In genomic region chr3:95046462-95047057, GRCm38 (mm10) we compare ENCODE assay signal across 20 mouse cellular contexts. TPM values are rescaled to one million over a fixed set of nuclear protein-coding genes. Genes with fewer than 3 reads are reported as not detected.
DNase-seq lines count a peak whose midpoint lies in the region; ATAC-seq and TF ChIP-seq lines count a peak whose summit lies in the region.
"Had no signal": no experiment of that assay in that cellular context is flagged by ENCODE, and none has a peak within 500 bp of the region (broad histone marks: within the 10 kb centered on the region; RNA-seq: fewer than 3 reads in every experiment).

No protein-coding gene starts in this region.

- DNase-seq in MEL (ENCODE audit: low read depth, low spot score) = peak; percentile 86
- peak; percentile 83 for DNase-seq in MEL-GATA-1-ER (ENCODE audit: extremely low read depth, low read depth)
- DNase-seq in liver, embryonic 11.5 days (ENCODE audit: low spot score) = no peak
- no peak for DNase-seq in right cerebral cortex, adult 18-20 months
- DNase-seq in hindbrain, embryonic 14.5 days (ENCODE audit: low spot score) = no peak
- no peak for DNase-seq in cerebellum, adult 9-10 months
- DNase-seq: cerebellum, adult 2 months; gastrocnemius, postnatal 14 days; heart, adult 2 months; heart, postnatal 36 days; lung, adult 2 months; lung, postnatal 36 days; spleen, adult 18-20 months; thymus, adult 2 months had no signal

- no peaks in the 10 kb centered on the region for H3K27me3 ChIP-seq in MEL (ENCODE audit: control insufficient read depth in 1 of 2, insufficient read depth in 2 of 2, low read length in 2 of 2)
- no peaks in the 10 kb centered on the region for H3K27me3 ChIP-seq in liver, embryonic 11.5 days (replicated peaks; ENCODE audit: control insufficient read depth, insufficient read depth, low read length)
- H3K27me3 ChIP-seq in hindbrain, embryonic 14.5 days (ENCODE audit: control insufficient read depth, insufficient read depth, low read length) = no peaks in the 10 kb centered on the region

- 34% methylated on average over 11 of the region's 11 CpGs for WGBS in liver, embryonic 11.5 days
- WGBS in hindbrain, embryonic 14.5 days = 92% methylated on average over 11 of the region's 11 CpGs

- no peak for TF ChIP-seq RAD21 in MEL (IDR thresholded peaks at IDR 0.05; ENCODE audit: low read depth, low read length)

- TF ChIP-seq CTCF in MEL (IDR thresholded peaks at IDR 0.05 in 2 of 3, conservative IDR thresholded peaks at IDR 0.05 in 1 of 3; ENCODE audit: control insufficient read depth in 1 of 3, insufficient read depth in 1 of 3, low read depth in 2 of 3, low read length in 3 of 3, poor library complexity in 1 of 3, severe bottlenecking in 1 of 3) = no peak

- TF ChIP-seq POLR2A in MEL (IDR thresholded peaks at IDR 0.05; ENCODE audit: control insufficient read depth in 1 of 2, insufficient read depth in 1 of 2, low read depth in 1 of 2, low read length in 2 of 2, poor library complexity in 1 of 2) = no peak

- peak overlapping the region; percentile 38 for H3K9ac ChIP-seq in MEL (ENCODE audit: control insufficient read depth, low read depth, low read length, poor library complexity, severe bottlenecking)
- peak overlapping the region; percentile 25; the same call in 1 of the 2 replicates for H3K9ac ChIP-seq in liver, embryonic 11.5 days (ENCODE audit: low read depth, low read length)
- H3K9ac ChIP-seq in hindbrain, embryonic 14.5 days = no peak overlapping the region

- peak overlapping the region; percentile 81 for H3K27ac ChIP-seq in MEL (ENCODE audit: control insufficient read depth, low read depth, low read length)
- H3K27ac ChIP-seq in liver, embryonic 11.5 days (ENCODE audit: low read depth, low read length) = peak overlapping the region; percentile 81
- H3K27ac ChIP-seq in hindbrain, embryonic 14.5 days = no peak overlapping the region
- H3K27ac ChIP-seq: embryonic facial prominence, embryonic 10.5 days; heart, adult 2 months had no signal

- no peak for TF ChIP-seq EP300 in MEL (IDR thresholded peaks at IDR 0.05; ENCODE audit: low read depth in 1 of 2, low read length in 2 of 2)

- peak overlapping the region; percentile 57 for H3K4me2 ChIP-seq in liver, embryonic 11.5 days
- H3K4me2 ChIP-seq in hindbrain, embryonic 14.5 days (replicated peaks) = no peak overlapping the region

- H3K4me1 ChIP-seq in MEL (ENCODE audit: control insufficient read depth in 1 of 2, insufficient read depth in 2 of 2, low read length in 2 of 2) = peaks cover 19 to 45% of the 10 kb centered on the region in 2 experiments
- peaks cover 15% of the 10 kb centered on the region for H3K4me1 ChIP-seq in liver, embryonic 11.5 days (replicated peaks; ENCODE audit: control insufficient read depth, insufficient read depth, low read length)
- H3K4me1 ChIP-seq in hindbrain, embryonic 14.5 days (replicated peaks; ENCODE audit: control insufficient read depth, insufficient read depth, low read length) = peaks cover 5% of the 10 kb centered on the region

- no peaks in the 10 kb centered on the region for H3K9me3 ChIP-seq in MEL (replicated peaks; ENCODE audit: insufficient read depth, low read length)
- H3K9me3 ChIP-seq in liver, embryonic 11.5 days (ENCODE audit: control insufficient read depth, low read length) = no peaks in the 10 kb centered on the region
- H3K9me3 ChIP-seq in hindbrain, embryonic 14.5 days (ENCODE audit: control insufficient read depth, low read length) = no peaks in the 10 kb centered on the region
- H3K9me3 ChIP-seq: embryonic facial prominence, embryonic 10.5 days had no signal

- H3K36me3 ChIP-seq in MEL (ENCODE audit: control insufficient read depth in 1 of 2, insufficient read depth in 2 of 2, low read length in 2 of 2) = peaks cover 0 to 35% of the 10 kb centered on the region in 2 experiments; a peak in 2 of 4 replicates
- H3K36me3 ChIP-seq in liver, embryonic 11.5 days (ENCODE audit: control insufficient read depth, insufficient read depth, low read length) = no peaks in the 10 kb centered on the region
- H3K36me3 ChIP-seq in hindbrain, embryonic 14.5 days (replicated peaks; ENCODE audit: control insufficient read depth, insufficient read depth) = no peaks in the 10 kb centered on the region
- H3K36me3 ChIP-seq: embryonic facial prominence, embryonic 10.5 days had no signal

- peak overlapping the region; percentile 10 to 16 for H3K4me3 ChIP-seq in MEL (ENCODE audit: control insufficient read depth in 1 of 2, insufficient read depth in 1 of 2, low read depth in 2 of 2, low read length in 2 of 2)
- H3K4me3 ChIP-seq in liver, embryonic 11.5 days (ENCODE audit: low read depth, low read length) = no peak overlapping the region
- H3K4me3 ChIP-seq in hindbrain, embryonic 14.5 days (replicated peaks; ENCODE audit: low read length) = no peak overlapping the region
- H3K4me3 ChIP-seq: embryonic facial prominence, embryonic 10.5 days; heart, adult 2 months had no signal

- ATAC-seq in liver, embryonic 11.5 days (replicated peaks; ENCODE audit: low FRiP score) = peak; percentile 11; the same call in 1 of the 2 replicates
- ATAC-seq in megakaryocyte-erythroid progenitor cell, adult 5-6 weeks (replicated peaks; ENCODE audit: low FRiP score, low TSS enrichment, poor library complexity, severe bottlenecking) = peak; percentile 20; the same call in 1 of the 2 replicates
- ATAC-seq in hindbrain, embryonic 14.5 days (ENCODE audit: low FRiP score) = no peak
- ATAC-seq: forebrain, embryonic 14.5 days; hindbrain, embryonic 16.5 days; intestine, embryonic 16.5 days; Patski had no signal

- peaks cover 9% of the 10 kb centered on the region for H3K79me2 ChIP-seq in MEL (ENCODE audit: control insufficient read depth, insufficient read depth, low read length, poor library complexity)

TF ChIP-seq in MEL, 35 proteins besides CTCF, POLR2A, EP300 and RAD21:
- TF ChIP-seq MYB (IDR thresholded peaks at IDR 0.05; ENCODE audit: low read depth, low read length) = no peak
- peak; percentile 93 for TF ChIP-seq TAL1 (IDR thresholded peaks at IDR 0.05; ENCODE audit: low read length)

RNA-seq across cellular contexts. Expression of gene Psmd4, which starts 4.1 kb away (rescaled TPM):
- 631 and 709 TPM in 2 replicates for total RNA-seq in MEL (2012; rRNA removed)
- 100 to 1,000 TPM in 1 of 2 experiments, not detected in 1; 816 TPM for polyA plus RNA-seq in MEL (2012; ENCODE audit: insufficient read depth in 1 of 2, insufficient read length in 2 of 2, low read depth in 1 of 2, low replicate concordance in 2 of 2, missing spikeins in 1 of 2)
- polyA plus RNA-seq in liver, embryonic 11.5 days (2014; fragmentation: Nextera tagmentation; extraction: Ambion mirVana) = 290 and 304 TPM in 2 replicates
- total RNA-seq in megakaryocyte-erythroid progenitor cell, adult 5-6 weeks (2014; fragmentation: Nextera tagmentation) = 190 and 212 TPM in 2 replicates
- 336 and 456 TPM in 2 replicates for total RNA-seq in megakaryocyte-erythroid progenitor cell, adult 5-6 weeks (2017)
- 238 and 248 TPM in 2 replicates for polyA plus RNA-seq in hindbrain, embryonic 14.5 days (2014; fragmentation: Nextera tagmentation; extraction: Ambion mirVana)

RNA-seq across cellular contexts. Expression of gene Zfp687, which starts 31.3 kb away (rescaled TPM):
- total RNA-seq in MEL (2012; rRNA removed) = 14.5 and 16.2 TPM in 2 replicates
- 10 to 100 TPM in 1 of 2 experiments, not detected in 1; 36.6 TPM for polyA plus RNA-seq in MEL (2012; ENCODE audit: insufficient read depth in 1 of 2, insufficient read length in 2 of 2, low read depth in 1 of 2, low replicate concordance in 2 of 2, missing spikeins in 1 of 2)
- 20.2 and 23.7 TPM in 2 replicates for polyA plus RNA-seq in liver, embryonic 11.5 days (2014; fragmentation: Nextera tagmentation; extraction: Ambion mirVana)
- 16.8 and 25.9 TPM in 2 replicates for total RNA-seq in megakaryocyte-erythroid progenitor cell, adult 5-6 weeks (2014; fragmentation: Nextera tagmentation)
- 13.0 and 42.4 TPM in 2 replicates for total RNA-seq in megakaryocyte-erythroid progenitor cell, adult 5-6 weeks (2017)
- 19.6 and 21.2 TPM in 2 replicates for polyA plus RNA-seq in hindbrain, embryonic 14.5 days (2014; fragmentation: Nextera tagmentation; extraction: Ambion mirVana)

Comparison
In these comparisons a context has a peak if more than half of its experiments do, and no peak if none do; other contexts are left out.
1. DNase-seq: peak in MEL (single experiment) and MEL-GATA-1-ER (single experiment); none in liver, embryonic 11.5 days (single experiment), right cerebral cortex, adult 18-20 months (single experiment), hindbrain, embryonic 14.5 days (single experiment) and cerebellum, adult 9-10 months (single experiment).
2. H3K4me3 ChIP-seq: peak in MEL (2 of 2); none in liver, embryonic 11.5 days (single experiment) and hindbrain, embryonic 14.5 days (single experiment).